Mouse (Mus musculus) midbrain, postnatal 0 days (tissue): ENCODE measurements around the gene Gli3. TPM values are rescaled to one million over a fixed set of nuclear protein-coding genes. Genes with fewer than 3 reads are reported as not detected.

ENCODE experiments used
- ATAC-seq: fragments of 200-750 bp; cut with Nextera tagmentation; 2 replicates; pipeline ENCODE4 v1.8.0; 2017; ENCODE audit warnings: moderate number of reproducible peaks, mild to moderate bottlenecking, moderate TSS enrichment, moderate library complexity; ENCODE audit not compliant: low FRiP score
- DNase-seq: peaks from one replicate; pipeline ENCODE4 v3.0.0-alpha.2; 2015; ENCODE audit warnings: low spot score
- H3K27ac ChIP-seq: fragments of 300-500 bp; sonication (generic); 2 replicates; pipeline ENCODE4 v1.5.1; 2014; ENCODE audit warnings: low read depth, mild to moderate bottlenecking, low read length, mixed read lengths
- H3K27me3 ChIP-seq: fragments of 300-500 bp; sonication (generic); 2 replicates; pipeline ENCODE4 v1.6.1; 2014; ENCODE audit warnings: low read length, control low read depth, mixed read lengths; ENCODE audit not compliant: insufficient read depth
- H3K36me3 ChIP-seq: fragments of 300-500 bp; sonication (generic); 2 replicates; pipeline ENCODE4 v1.6.1; 2014; ENCODE audit warnings: low read length, control low read depth, mixed read lengths; ENCODE audit not compliant: insufficient read depth
- H3K4me1 ChIP-seq: fragments of 300-500 bp; sonication (generic); 2 replicates; pipeline ENCODE4 v1.6.1; 2014; ENCODE audit warnings: mild to moderate bottlenecking, control low read depth, antibody characterized with exemption, low read length, mixed read lengths; ENCODE audit not compliant: insufficient read depth
- H3K4me2 ChIP-seq: fragments of 300-500 bp; sonication (generic); 2 replicates; pipeline ENCODE4 v1.6.1; 2014; ENCODE audit warnings: low read depth, mild to moderate bottlenecking, low read length, mixed read lengths; ENCODE audit not compliant: poor library complexity, severe bottlenecking
- H3K4me3 ChIP-seq: fragments of 300-500 bp; sonication (generic); 2 replicates; pipeline ENCODE4 v1.5.1; 2014; ENCODE audit warnings: low read depth, mild to moderate bottlenecking, low read length, moderate library complexity
- H3K9ac ChIP-seq: fragments of 300-500 bp; sonication (generic); replicated peaks from 2 replicates; pipeline ENCODE4 v1.6.1; 2014; ENCODE audit warnings: mild to moderate bottlenecking, low read length, moderate library complexity, mixed read lengths; ENCODE audit not compliant: poor library complexity, severe bottlenecking
- H3K9me3 ChIP-seq: fragments of 300-500 bp; sonication (generic); 2 replicates; pipeline ENCODE4 v1.6.1; 2016; ENCODE audit warnings: low read length, control low read depth
- CTCF ChIP-seq: IDR thresholded peaks from 2 replicates; pipeline ENCODE4 v1.5.1; 2016; ENCODE audit warnings: antibody characterized with exemption, mild to moderate bottlenecking
- WGBS: fragments of 180-500 bp; shearing (Covaris S2); extraction: QIAGEN DNeasy Blood & Tissue Kit; methylation state at CpG from one replicate; pipeline ENCODE4 v1.1.7; 2014; 5-methylcytosine and 5-hydroxymethylcytosine counted together
- polyA plus RNA-seq: library from polyadenylated mRNA; unstranded; fragments of >200 nt; fragmentation: Nextera tagmentation; extraction: Ambion mirVana; gene quantifications from 2 replicates; pipeline ENCODE4 v1.2.1, GENCODE M21; 2015
- total RNA-seq: library from RNA; depleted of rRNA; stranded (reverse); fragments of >200 nt; gene quantifications from 2 replicates; pipeline ENCODE4 v1.2.3, GENCODE M21; 2014

The Gli3 gene
- total and polyA plus RNA-seq, 2 experiments from 2014 or later = 3.9 to 9.2 TPM

GRCm38 (mm10) chr13:15464741-15465250 is 1.8 kb downstream of the Gli3 start:
- Histone ChIP-seq H3K36me3 (no peaks in the 10 kb centered on the region), H3K4me3 (peak overlapping the region; percentile 84), H3K27ac (0 out of 2 replicates have a peak overlapping the region, but pooled peaks have one; percentile 44), H3K4me2 (peak overlapping the region; percentile 94), H3K9ac (0 out of 2 replicates have a peak overlapping the region, but pooled peaks have one; percentile 19), H3K4me1 (no peaks in the 10 kb centered on the region), H3K9me3 (no peaks in the 10 kb centered on the region), H3K27me3 (peaks cover 18% of the 10 kb centered on the region; the same call in 1 of the 2 replicates)
- 8% methylated on average over 11 of the region's 11 CpGs for WGBS
- ATAC-seq (no peak), DNase-seq (no peak)
- TF ChIP-seq CTCF = no peak

GRCm38 (mm10) chr13:15466496-15466895 is 3.5 kb downstream of the Gli3 start:
- 37% methylated on average over 6 of the region's 6 CpGs for WGBS
- H3K4me2 ChIP-seq = peak overlapping the region; percentile 15; the same call in 1 of the 2 replicates
- DNase-seq = no peak
- no peak overlapping the region for H3K4me3 ChIP-seq
- TF ChIP-seq CTCF = no peak
- no peaks in the 10 kb centered on the region for H3K9me3 ChIP-seq
- peaks cover 18% of the 10 kb centered on the region; the same call in 1 of the 2 replicates for H3K27me3 ChIP-seq
- no peak overlapping the region for H3K9ac ChIP-seq
- no peaks in the 10 kb centered on the region for H3K36me3 ChIP-seq
- no peak overlapping the region for H3K27ac ChIP-seq
- no peaks in the 10 kb centered on the region for H3K4me1 ChIP-seq
- no peak for ATAC-seq

- ATAC-seq = no peak
- H3K4me3 ChIP-seq = no peak overlapping the region
- peak overlapping the region; percentile 26 for H3K4me2 ChIP-seq
Measured at GRCm38 (mm10) chr13:15467409-15467808, 4.4 kb downstream of the Gli3 start.

GRCm38 (mm10) chr13:15468421-15468820 is 5.4 kb downstream of the Gli3 start:
- H3K4me2 ChIP-seq = 0 out of 2 replicates have a peak overlapping the region, but pooled peaks have one; percentile 9
- DNase-seq = no peak

More at GRCm38 (mm10) chr13:15467409-15467808, 4.4 kb downstream of the Gli3 start:
- H3K9ac ChIP-seq = no peak overlapping the region
- 33% methylated on average over 3 of the region's 3 CpGs for WGBS
- H3K4me1 ChIP-seq = no peaks in the 10 kb centered on the region
- H3K36me3 ChIP-seq = no peaks in the 10 kb centered on the region
- H3K27me3 ChIP-seq = peaks cover 11% of the 10 kb centered on the region; the same call in 1 of the 2 replicates
- no peaks in the 10 kb centered on the region for H3K9me3 ChIP-seq
- DNase-seq = no peak
- TF ChIP-seq CTCF = no peak
- no peak overlapping the region for H3K27ac ChIP-seq

GRCm38 (mm10) chr13:15470056-15470455 is 7.0 kb downstream of the Gli3 start:
- Histone ChIP-seq H3K9me3 (no peaks in the 10 kb centered on the region), H3K36me3 (no peaks in the 10 kb centered on the region), H3K27me3 (no peaks in the 10 kb centered on the region), H3K4me3 (no peak overlapping the region), H3K4me1 (no peaks in the 10 kb centered on the region), H3K9ac (no peak overlapping the region), H3K27ac (no peak overlapping the region), H3K4me2 (no peak overlapping the region)
- DNase-seq (no peak), ATAC-seq (no peak)
- no peak for TF ChIP-seq CTCF
- 64% methylated on average over 3 of the region's 3 CpGs for WGBS

More at GRCm38 (mm10) chr13:15468421-15468820, 5.4 kb downstream of the Gli3 start:
- H3K36me3 ChIP-seq = no peaks in the 10 kb centered on the region
- no peak overlapping the region for H3K27ac ChIP-seq
- WGBS = 25% methylated on average over 4 of the region's 4 CpGs
- no peak overlapping the region for H3K9ac ChIP-seq
- no peak for ATAC-seq
- no peak overlapping the region for H3K4me3 ChIP-seq
- TF ChIP-seq CTCF = no peak
- H3K9me3 ChIP-seq = no peaks in the 10 kb centered on the region
- H3K4me1 ChIP-seq = no peaks in the 10 kb centered on the region
- H3K27me3 ChIP-seq = peaks cover 9% of the 10 kb centered on the region; the same call in 1 of the 2 replicates

GRCm38 (mm10) chr13:15472712-15473111 is 9.7 kb downstream of the Gli3 start:
- Histone ChIP-seq H3K27ac (no peak overlapping the region), H3K4me3 (no peak overlapping the region), H3K4me1 (no peaks in the 10 kb centered on the region), H3K9ac (no peak overlapping the region), H3K27me3 (no peaks in the 10 kb centered on the region), H3K4me2 (no peak overlapping the region), H3K9me3 (no peaks in the 10 kb centered on the region), H3K36me3 (no peaks in the 10 kb centered on the region)
- 58% methylated on average over 3 of the region's 3 CpGs for WGBS
- no peak for TF ChIP-seq CTCF
- DNase-seq (no peak), ATAC-seq (no peak)
